Mouse (Mus musculus) T-helper 17 cell (primary cell): ENCODE results near the gene Etv3.

Experiments used
- in situ Hi-C, 2 experiments: fragments of 300-600 bp; cut with MboI, MseI; formaldehyde crosslinking; loops; 1 replicate in 1 of 2; 2 replicates in 1 of 2; pipeline ENCODE4 v1.15.1; 2025; ENCODE audit warnings: high pct_unique_total_duplicates in 2 of 2

Gene Etv3

GRCm38 (mm10) chr3:87553196-87553935 lies 28.2 kb downstream of the Etv3 start:
- in situ Hi-C loops = no loop called here

GRCm38 (mm10) chr3:87554859-87555258 lies 29.7 kb downstream of the Etv3 start:
- in situ Hi-C loops = loop anchor here in 1 of 2 experiments (5.0 kb wide), 1 partner anchor 48 kb away; no protein-coding TSS in a partner anchor

GRCm38 (mm10) chr3:87556109-87556531 lies 30.9 kb downstream of the Etv3 start:
- in situ Hi-C loops = loop anchor here in 1 of 2 experiments (5.0 kb wide), 1 partner anchor 49 kb away; no protein-coding TSS in a partner anchor

GRCm38 (mm10) chr3:87556668-87557278 lies 31.6 kb downstream of the Etv3 start:
- in situ Hi-C loops = loop anchor here in 1 of 2 experiments (5.0 kb wide), 1 partner anchor 49 kb away; no protein-coding TSS in a partner anchor

- in situ Hi-C loops = loop anchor here (5.0 to 10.0 kb wide), 5 partner anchors 48 to 315 kb away; no protein-coding TSS in a partner anchor
These were observed 34.9 kb downstream of the Etv3 start for GRCm38 (mm10) chr3:87560156-87560555.

GRCm38 (mm10) chr3:87561434-87561833 lies 36.2 kb downstream of the Etv3 start:
- in situ Hi-C loops = loop anchor here (5.0 to 10.0 kb wide), 5 partner anchors 49 to 317 kb away; no protein-coding TSS in a partner anchor

- in situ Hi-C loops = loop anchor here (5.0 to 10.0 kb wide), 5 partner anchors 50 to 318 kb away; no protein-coding TSS in a partner anchor
These were observed 37.2 kb downstream of the Etv3 start for GRCm38 (mm10) chr3:87562370-87562769.

GRCm38 (mm10) chr3:87563466-87563865 lies 38.3 kb downstream of the Etv3 start:
- in situ Hi-C loops = loop anchor here (5.0 to 10.0 kb wide), 5 partner anchors 51 to 319 kb away; no protein-coding TSS in a partner anchor

GRCm38 (mm10) chr3:87565623-87566022 lies 40.4 kb downstream of the Etv3 start:
- in situ Hi-C loops = loop anchor here in 1 of 2 experiments (10.0 kb wide), 1 partner anchor 321 kb away; no protein-coding TSS in a partner anchor

- in situ Hi-C loops = loop anchor here in 1 of 2 experiments (10.0 kb wide), 1 partner anchor 321 kb away; no protein-coding TSS in a partner anchor
These were observed 40.9 kb downstream of the Etv3 start for GRCm38 (mm10) chr3:87566066-87566465.

GRCm38 (mm10) chr3:87567497-87567896 lies 42.3 kb downstream of the Etv3 start:
- in situ Hi-C loops = loop anchor here in 1 of 2 experiments (10.0 kb wide), 1 partner anchor 323 kb away; no protein-coding TSS in a partner anchor

- in situ Hi-C loops = loop anchor here in 1 of 2 experiments (10.0 kb wide), 1 partner anchor 324 kb away; no protein-coding TSS in a partner anchor
These were observed 43.5 kb downstream of the Etv3 start for GRCm38 (mm10) chr3:87568681-87569080.

GRCm38 (mm10) chr3:87575766-87576165 lies 50.6 kb downstream of the Etv3 start:
- in situ Hi-C loops = no loop called here

GRCm38 (mm10) chr3:87582259-87582658 lies 57.1 kb downstream of the Etv3 start:
- in situ Hi-C loops = no loop called here
